Mouse (Mus musculus) frontal cortex, adult 2 months (tissue): ENCODE data around the gene Mamdc2. TPM values are rescaled to one million over a fixed set of nuclear protein-coding genes. Genes with fewer than 3 reads are reported as not detected.

ENCODE experiments used
- DNase-seq, 2 experiments: peaks; one replicate each; pipeline ENCODE4 v3.0.0; 2022; ENCODE audit warnings: low spot score in 1 of 2; ENCODE audit errors: extremely low spot score in 1 of 2
- polyA plus RNA-seq: library from polyadenylated mRNA; depleted of rRNA; stranded (reverse); fragments of >200 nt; gene quantifications from 2 replicates; pipeline ENCODE4 v1.2.3, GENCODE M21; 2012

The Mamdc2 gene
- polyA plus RNA-seq, 1 experiment, result 1.0 TPM

DNA sequence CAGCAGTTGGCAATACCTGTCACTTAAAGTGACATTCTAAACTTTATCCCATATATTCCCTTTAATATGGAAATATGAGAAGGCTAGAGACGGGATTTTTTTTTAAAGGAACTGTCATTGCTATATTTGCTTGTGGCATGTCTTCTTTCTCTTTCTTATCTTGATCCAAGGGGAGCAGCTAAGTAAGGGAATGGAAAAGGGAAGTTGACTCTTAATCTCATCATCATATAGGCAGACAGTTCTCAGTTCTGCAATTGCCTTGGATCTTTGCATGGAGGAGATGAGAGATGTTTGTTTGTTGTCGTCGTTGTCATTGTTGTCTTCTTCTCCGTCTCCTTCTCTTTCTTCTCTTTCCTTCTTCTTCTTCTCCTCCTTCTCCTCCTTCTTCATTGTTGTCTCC is 79.0 kb downstream of the Mamdc2 start:
- DNase-seq, result no peak

DNA sequence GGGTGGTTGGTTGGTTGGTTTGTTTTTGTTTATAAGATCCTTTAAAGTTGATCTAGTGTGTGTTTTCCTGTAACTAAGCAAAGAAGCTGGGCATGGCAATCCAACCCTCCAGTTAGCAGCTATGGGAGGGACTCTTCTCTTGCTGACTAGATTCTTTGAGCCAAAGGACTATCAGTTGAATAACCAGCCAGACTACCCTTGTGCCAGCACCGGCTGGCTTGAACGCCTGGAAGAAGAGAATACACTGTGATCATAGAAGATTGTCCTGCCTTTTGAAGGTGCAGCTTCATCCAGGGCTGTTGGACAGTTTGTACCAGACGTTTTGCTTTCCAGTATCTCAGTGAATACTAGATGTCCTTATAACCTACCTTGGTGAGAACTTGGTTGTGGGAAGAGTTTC is 86.2 kb downstream of the Mamdc2 start:
- no peak for DNase-seq

DNA sequence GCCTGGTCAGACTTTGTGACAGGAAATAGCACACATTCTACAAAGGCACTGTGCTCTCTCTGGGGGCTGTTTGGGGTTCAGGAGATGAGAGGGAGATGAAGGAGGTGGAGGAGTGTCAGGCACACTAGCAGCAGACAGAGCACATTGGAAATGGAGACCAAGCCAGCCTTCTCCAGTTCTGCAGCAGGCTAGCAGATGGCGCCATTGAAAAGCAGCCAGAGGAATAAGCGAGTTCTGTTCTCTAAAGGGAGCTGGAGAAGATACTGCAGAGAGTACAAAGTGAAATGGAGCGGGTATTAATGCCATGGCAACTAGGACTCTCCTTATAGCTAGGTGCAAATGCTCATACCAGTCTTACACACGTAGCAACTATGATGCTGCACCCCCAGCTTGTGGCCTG is 87.1 kb downstream of the Mamdc2 start:
- peak; percentile 55 to 80 for DNase-seq

DNA sequence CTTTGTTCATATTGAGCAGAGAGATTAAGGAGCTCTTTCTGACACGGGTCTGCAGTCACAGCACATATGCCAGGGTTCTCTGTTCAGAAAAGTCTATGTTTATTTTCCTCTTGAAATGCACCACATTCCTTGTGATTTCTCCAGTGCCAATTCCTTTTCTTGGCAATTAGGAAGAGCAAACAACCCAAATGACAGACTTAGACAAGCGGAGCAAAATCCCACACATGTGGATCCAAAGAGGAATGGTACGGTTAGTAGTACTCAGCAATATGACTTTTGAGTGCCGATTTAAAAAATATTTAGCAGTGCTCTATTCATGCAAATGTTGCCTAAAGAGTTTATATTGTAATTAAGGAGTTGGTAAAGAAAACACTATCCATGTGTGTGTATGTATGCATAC is 87.7 kb downstream of the Mamdc2 start:
- no peak for DNase-seq

DNA sequence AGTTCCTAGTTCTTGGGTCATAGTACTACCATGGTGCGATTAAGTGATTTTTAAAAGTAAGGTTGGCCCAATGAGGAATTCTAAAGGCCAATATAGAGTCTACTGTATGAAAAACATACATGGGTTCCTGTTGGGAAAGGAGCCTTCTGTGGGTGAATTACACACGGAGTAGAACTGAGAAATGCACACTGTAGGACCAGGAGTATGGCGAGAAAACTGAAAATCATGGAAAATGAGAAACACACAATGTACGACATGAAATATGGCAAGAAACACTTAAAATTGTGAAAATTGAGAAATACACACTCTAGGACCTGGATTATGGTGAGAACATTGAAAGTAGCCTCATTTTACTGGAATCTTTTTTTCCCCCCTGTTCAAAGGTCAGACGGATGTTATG is 91.0 kb downstream of the Mamdc2 start:
- DNase-seq, result no peak

DNA sequence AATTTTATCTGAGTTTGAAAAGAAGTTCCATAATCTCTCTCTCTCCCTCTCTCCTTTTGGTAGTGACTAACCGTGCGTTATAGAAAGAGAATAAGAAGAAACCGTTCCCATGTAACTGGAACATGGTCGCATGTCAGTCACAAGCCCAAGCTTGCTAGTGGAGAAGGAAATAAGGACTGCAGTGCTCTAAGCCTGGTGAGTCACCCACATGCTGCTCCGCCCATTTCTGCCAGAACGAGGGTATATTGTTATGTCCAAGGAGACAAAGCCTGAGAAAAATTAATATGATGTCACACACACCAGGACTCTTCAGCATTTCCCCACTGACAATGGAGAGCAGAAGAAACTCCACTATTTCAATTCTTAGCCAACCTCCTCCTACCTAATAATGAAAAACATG is 93.5 kb downstream of the Mamdc2 start:
- DNase-seq, result no peak

DNA sequence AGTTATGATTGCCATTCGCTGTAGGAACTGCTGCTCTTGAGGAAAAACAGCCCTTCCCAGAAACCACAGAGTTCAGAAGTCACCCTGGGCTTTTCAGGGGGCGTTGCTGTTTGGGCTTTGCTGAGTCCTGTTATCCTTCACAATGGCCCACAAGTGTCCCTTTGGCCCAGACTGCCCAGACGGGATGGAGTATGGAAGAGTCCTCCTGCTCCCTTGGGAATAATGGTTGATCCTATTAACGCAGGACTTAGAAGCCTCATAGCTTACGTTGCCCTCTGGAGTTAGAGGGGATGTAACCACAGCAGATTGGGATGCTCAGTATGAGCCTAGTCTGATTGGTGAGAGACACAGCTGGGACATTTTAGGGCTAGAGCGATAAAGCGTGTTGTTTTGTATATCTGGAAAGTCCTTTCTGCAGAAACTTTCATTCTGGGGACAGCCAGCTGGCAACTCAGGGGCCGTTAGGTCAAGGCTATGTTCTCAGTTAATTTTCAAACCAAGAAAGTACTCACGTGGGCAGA is 94.3 kb downstream of the Mamdc2 start:
- no peak for DNase-seq

DNA sequence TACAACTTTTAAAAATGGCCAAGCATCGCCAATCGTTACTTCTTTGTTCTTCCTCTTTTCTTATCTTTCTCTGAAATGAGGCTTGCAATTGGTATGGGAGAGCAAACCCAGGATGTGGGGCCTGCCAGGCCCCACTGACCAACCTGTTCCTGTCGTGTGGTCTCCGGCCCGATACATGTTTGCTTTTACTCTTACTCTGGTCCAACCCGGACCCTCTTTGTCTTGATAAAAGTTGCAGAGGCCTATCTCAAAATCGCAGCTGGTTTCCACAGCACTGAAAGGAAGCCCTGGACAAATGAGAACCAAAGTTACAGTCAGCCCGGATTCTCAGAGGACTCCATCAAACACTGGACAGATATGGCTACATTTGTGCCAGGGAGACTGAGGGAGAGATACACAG is 95.1 kb downstream of the Mamdc2 start:
- DNase-seq, result no peak

DNA sequence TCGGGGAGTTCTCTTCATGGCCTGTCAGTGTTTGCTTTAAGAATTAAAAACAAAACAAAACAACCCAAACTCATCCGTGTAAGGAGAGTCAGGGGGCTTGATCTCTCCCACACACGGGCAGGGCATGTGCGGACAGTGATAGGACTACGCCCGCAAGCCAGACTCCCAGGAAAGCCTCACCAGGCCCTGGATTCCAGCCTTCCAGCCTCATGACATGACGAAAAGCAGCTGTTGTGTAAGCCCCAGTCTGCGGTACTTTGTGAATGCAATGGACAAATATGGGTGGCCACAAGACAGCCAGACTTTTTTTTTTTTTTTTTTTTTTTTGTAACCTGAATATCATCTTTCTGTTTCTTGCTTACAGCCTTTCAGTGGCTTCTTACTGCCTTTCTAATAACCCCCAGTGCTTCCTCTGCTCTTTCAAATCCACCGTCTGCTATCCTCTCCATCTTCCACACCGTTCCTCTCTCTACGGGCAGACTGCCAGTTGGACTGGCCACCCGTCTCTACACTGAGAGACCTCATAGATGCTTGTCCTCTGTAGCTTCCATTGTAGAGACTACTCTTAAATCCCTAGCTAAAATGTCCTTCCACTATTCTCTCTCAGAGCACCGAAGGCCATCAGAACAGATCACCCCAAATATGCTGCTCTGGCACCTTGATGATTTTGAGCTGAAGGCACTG is 96.3 kb downstream of the Mamdc2 start:
- no peak for DNase-seq

DNA sequence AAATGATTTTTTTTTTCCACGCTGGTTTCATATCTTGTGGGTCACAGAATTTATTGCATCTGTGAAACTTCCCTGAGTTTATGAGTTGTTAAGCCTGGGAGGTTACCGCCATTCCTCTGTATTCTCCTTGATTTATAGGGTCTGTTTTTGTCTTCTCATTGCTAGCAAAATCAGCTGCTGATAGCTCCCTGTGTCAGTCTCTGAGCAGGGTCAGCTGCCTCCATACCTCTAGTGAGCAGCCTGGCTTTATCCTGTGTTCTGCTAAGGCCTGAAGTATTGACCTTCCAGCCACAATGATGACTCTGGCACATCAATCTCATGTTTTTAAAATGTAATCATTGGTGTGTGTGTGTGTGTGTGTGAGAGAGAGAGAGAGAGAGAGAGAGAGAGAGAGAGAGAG is 98.3 kb downstream of the Mamdc2 start:
- no peak for DNase-seq

DNA sequence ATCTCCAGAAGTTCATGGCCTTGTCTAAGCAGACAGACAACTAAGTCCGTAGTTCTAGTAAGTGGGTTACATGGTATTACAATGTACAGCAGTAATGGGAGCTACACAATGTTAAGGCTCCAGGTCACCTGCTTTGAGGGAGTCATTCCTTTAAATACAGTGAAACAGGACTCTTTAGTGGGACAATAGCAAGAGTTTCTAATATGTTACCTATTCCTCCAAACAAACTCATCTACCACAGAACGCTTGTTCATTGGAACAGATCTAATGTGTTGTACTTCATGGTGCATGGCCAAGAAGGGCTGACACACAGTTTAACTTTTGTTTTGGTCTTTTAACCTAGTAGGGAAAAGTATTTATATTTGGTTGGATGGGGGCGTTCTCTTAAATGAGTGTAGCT is 105.5 kb downstream of the Mamdc2 start:
- no peak for DNase-seq

DNA sequence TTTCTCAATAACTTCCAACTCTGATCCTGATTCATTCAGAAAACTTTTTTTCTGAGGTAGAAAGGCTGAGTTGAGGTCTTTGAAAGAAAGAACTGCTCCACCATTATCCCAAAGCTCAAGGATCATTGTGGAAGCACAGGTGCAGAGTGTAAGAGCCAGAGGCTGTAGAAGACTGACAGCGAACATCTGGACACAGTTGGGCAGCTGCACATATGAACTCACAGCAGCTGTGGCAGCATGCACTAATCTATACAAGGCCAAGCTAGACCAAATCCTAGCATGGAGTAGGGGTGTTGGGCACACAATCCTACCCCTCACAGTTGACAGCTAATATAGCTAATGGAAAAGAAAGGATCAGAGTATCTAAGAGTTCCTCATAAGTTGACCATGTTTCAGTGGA is 115.4 kb downstream of the Mamdc2 start:
- DNase-seq, result no peak

DNA sequence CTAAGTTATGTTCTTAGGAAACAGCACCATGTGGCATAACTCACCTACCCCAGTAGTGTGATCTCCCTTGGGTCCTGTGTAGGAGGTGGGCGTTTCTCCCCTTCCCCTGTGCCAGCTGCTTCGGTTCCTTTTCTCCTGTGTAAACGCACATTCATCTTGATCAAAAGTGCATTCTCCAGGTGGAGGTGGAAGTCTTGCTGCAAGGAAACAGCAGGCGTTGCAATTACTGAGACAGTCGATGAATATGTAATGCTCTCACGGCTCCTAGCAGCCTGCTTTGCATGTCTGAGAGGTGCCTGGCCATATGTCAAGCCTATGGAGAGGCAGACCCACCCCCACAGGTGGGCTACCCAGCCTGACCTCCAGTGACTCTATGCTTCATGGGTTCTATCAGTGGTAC is 117.4 kb downstream of the Mamdc2 start:
- DNase-seq, result peak in 1 of 2 experiments; percentile 13

DNA sequence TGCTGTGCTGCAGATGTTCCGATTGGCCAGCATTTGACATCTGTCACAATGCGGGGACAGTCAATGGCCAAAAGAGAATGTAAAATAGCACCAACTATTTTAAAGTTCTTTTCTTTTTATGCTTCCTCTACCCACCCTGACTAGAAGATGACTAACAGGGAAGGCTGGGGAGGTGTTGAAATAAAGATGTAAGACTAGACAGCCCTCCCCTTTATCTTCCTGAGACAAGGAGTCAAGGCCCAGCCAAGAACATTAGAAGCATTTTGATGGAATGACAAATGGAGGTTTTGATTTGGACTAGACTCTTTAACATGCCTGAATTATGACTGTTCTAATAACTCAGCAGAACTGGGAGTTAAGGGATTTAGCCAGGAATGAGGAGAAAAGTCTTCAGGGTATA is 118.9 kb downstream of the Mamdc2 start:
- DNase-seq, result no peak

DNA sequence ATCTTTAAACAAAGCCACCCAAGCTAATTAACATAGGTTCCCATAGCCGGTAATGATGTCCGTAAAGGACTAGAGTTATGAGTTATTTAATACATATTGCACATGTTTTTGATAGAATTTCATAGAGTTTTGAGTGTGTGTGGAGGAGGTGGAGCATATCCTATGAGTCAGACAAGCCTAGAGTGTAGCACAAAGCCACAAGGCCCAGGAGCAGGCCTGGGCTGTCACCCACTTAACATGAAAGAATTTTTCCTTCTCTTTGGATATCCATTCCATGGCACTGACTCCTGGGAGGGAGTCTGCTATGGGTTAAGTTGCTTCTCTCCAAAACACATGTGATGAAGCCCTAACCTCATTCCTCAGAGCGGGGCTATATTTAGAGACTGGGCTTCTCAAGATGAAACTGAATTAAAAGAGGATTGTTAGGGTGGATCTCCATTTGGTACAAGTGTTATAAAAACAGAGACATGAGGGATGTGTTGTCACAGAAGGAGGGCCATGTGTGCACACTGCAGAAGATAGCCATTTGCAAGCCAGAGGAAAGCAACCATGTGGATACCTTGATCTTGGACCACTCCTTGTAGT is 121.1 kb downstream of the Mamdc2 start:
- DNase-seq, result peak in 1 of 2 experiments; percentile 15

DNA sequence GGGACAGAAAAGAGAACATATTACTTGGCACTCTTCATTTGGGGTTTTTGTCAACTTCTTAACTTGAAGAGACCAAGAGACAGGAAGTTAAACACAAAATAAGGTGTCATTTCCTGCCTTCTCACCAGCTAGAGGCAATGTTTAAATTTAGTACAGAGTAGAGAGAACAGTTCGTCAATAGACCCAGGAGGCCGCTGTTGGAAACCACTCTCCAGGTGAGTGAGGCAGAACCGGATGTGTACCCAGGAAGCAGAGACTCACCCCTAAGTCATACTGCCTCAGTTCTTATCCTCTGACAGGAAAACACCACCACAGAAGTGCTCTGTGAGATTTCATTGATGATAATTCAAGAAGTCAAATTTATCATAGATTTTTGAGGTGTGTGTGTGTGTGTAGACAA is 125.1 kb downstream of the Mamdc2 start:
- no peak for DNase-seq

DNA sequence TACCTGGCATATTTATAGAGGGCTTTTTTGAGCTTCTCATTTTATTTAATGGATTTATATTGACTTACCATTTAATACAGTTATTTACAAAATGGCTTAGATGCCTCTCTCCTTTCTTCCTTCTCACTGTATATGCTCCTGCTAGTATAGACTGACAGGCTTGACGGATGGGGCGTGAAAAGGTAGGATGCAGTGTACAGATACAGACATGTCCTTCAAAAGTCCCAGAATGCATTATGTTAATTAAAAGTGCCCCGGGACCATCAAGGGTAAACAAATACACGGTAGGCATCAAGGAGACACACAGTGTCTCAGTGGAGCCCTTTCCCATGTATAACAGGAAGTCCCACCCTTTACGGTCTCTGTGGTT is 130.3 kb downstream of the Mamdc2 start:
- DNase-seq, result no peak

DNA sequence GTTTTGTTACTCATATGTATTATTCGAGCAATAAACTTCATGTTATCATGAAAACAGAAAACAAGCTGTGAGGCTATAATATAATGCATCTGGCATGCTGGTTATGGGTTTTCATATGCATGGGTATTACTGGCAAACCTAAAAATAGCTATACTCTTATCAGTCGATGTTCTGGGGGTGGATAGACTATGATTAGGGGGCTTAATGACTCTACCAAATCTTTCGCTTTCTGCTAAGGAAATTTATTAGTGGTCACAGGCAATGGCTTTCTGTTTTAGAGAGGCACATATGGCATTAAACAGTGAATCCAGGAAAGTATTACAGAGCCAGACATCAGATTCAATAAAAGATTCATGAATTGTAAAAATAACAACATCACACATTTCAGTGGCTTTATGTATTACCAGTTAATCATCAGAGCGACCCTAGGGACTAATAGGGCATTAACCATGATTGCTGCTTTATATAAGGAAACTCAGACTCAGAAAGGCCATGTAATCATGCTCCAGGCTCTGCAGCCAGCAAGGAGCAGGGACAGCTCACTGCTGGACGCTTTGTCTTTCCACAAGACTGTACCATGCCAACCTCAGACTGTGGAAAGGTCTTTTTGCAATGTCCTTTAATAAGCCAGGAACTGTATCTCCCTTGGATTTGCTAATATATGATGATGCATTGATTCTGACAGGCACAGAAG is 130.8 kb downstream of the Mamdc2 start:
- no peak for DNase-seq

DNA sequence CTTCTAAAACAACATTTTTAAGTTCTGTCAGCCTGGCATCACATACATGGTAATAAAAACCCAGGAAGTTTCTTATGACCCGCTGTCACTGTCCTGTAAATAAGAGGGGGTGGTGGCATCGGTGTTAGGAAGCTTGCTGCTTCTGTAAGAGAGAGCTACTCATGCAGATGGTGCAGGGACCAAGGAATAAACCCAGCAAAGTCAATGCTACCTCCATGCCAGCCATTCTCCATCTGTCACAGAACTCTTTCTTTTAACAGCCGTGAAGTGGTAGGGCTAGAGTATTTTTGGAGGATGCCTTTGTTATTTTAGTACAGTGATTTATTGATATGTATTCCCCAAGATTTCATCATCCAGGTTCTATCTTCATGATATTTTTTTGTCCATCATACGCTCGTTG is 131.4 kb downstream of the Mamdc2 start:
- DNase-seq, result no peak

DNA sequence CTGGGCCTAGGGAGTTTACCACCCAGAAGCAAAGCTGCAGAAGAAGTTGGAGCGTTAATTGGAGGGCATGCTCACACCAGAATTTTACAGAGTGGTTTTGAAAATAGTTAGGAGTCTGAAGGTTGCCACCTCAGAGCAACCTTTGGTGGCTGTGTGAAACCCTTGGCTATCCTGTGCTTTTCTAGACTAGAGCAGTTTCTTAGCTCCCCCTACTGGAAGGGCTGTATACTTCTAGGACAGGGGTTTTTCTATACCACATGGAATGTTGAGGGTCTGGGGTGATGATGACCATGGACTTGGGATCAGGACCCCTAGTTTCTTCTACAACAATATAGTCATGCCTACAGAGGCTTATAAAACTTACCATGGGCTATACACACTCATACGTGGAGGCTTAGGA is 138.3 kb downstream of the Mamdc2 start:
- no peak for DNase-seq

DNA sequence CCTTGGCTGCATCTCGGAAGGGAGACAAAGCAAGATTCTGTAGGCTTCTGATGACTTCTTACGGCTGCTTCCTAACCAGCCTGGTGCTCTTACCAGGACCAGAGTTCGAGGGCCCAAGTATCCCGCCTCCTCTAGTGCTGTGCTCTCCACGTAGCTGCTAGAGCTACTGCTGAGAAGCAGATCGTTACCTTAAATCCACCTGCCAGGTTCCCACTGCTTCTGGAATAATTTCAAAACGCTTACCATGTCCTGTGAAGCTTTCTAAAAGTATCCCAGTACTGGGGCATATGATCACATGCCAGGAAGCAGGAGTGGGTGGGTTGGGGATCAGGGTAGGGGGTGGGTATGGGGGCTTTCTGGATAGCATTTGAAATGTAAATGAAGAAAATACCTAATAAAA is 141.6 kb downstream of the Mamdc2 start:
- DNase-seq, result no peak

DNA sequence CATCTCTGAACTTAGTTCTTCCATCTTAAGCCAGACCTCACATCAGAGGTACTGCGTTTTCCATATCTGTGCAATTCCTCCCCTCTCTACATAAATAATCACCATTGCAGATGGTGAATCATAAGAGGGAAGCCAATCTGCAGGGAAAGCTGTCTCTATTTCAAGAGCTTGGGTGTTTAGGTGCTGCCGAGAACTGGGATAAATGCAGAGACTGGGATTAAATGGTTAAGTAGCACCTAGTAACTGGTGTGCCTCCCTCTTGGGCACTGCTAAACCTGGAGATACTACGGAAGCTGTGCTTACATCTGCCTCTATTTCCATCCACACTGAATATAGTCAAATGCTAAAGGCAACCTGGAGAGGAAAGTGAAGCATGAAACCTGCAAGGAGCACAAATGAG is 148.3 kb downstream of the Mamdc2 start:
- peak in 1 of 2 experiments; percentile 56 for DNase-seq
